In the genomic region with DNA sequence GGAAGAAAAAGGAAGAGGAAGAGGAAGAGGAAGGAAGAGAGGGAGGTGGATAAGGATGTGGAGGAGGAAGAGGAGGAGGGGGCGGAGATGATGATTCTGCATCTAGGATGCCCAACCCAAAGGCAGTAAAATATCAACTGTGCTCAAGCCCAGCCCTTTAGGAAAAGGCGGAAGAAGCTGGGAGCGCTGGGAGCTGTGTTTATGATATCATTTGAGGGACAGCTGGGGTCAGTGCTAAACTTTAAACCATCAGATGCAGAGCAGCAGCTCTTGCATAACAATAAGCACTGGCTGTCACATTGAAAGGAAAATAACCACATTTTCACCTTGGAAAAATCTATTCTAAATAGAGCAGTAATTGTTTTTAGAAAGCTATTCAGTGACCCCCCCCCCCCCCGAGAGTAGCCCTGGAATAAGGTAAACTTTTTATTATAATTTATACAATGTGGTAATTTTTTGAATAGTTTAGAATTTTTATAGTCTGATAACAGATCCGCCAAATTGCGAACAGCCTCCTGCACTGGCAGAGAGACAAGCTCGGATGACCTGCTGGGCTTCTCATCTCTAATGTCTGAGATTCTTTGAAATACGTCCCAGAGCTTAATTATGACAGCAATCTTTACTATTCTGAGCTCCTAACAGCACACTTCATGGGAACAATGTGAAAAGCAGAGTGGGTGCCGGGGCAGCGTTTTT, we compare ENCODE assay signal across 15 mouse cellular contexts.
A peak's percentile ranks its signal among the peaks of the same experiment; 100 is the strongest.
DNase-seq lines count a peak whose midpoint lies in the region; ATAC-seq lines count a peak whose summit lies in the region.
"Had no signal": no experiment of that assay in that cellular context is flagged by ENCODE, and none has a peak within 500 bp of the region (broad histone marks: within the 10 kb centered on the region; RNA-seq: fewer than 3 reads in every experiment).

No protein-coding gene starts in this region.

- 50% methylated on average over 10 of the region's 10 CpGs for WGBS in embryonic facial prominence, embryonic 14.5 days
- 74% methylated on average over 10 of the region's 10 CpGs for WGBS in embryonic facial prominence, embryonic 10.5 days
- 50% methylated on average over 10 of the region's 10 CpGs for WGBS in heart, embryonic 14.5 days
- 46% methylated on average over 10 of the region's 10 CpGs for WGBS in midbrain, embryonic 16.5 days
- 60% methylated on average over 10 of the region's 10 CpGs for WGBS in midbrain, embryonic 14.5 days

- peaks cover 3% of the 10 kb centered on the region; the same call in 1 of the 2 replicates for H3K4me1 ChIP-seq in embryonic facial prominence, embryonic 14.5 days (ENCODE audit: control insufficient read depth, insufficient read depth, low read length)
- H3K4me1 ChIP-seq in embryonic facial prominence, embryonic 10.5 days: peaks cover 24% of the 10 kb centered on the region
- H3K4me1 ChIP-seq in heart, embryonic 14.5 days (ENCODE audit: control insufficient read depth in 2 of 2, insufficient read depth in 2 of 2, low read length in 2 of 2): peaks cover 0 to 7% of the 10 kb centered on the region in 2 experiments
- peaks cover 3% of the 10 kb centered on the region; the same call in 1 of the 2 replicates for H3K4me1 ChIP-seq in midbrain, embryonic 16.5 days (ENCODE audit: control insufficient read depth, insufficient read depth, low read length)
- H3K4me1 ChIP-seq in midbrain, embryonic 14.5 days (ENCODE audit: control insufficient read depth, insufficient read depth, low read length): no peaks in the 10 kb centered on the region
- H3K4me1 ChIP-seq: liver, embryonic 13.5 days; megakaryocyte, embryonic 14.5 days had no signal

- no peaks in the 10 kb centered on the region for H3K27me3 ChIP-seq in embryonic facial prominence, embryonic 14.5 days (replicated peaks; ENCODE audit: control insufficient read depth, insufficient read depth, low read length)
- H3K27me3 ChIP-seq in embryonic facial prominence, embryonic 10.5 days (replicated peaks; ENCODE audit: low read depth, poor library complexity, severe bottlenecking): 0 out of 2 replicates have a peak, but pooled peaks cover 5% of the 10 kb centered on the region
- no peaks in the 10 kb centered on the region for H3K27me3 ChIP-seq in heart, embryonic 14.5 days (ENCODE audit: control insufficient read depth, insufficient read depth, low read length)
- H3K27me3 ChIP-seq in midbrain, embryonic 16.5 days (ENCODE audit: control insufficient read depth, insufficient read depth, low read depth, low read length): no peaks in the 10 kb centered on the region
- H3K27me3 ChIP-seq in midbrain, embryonic 14.5 days (ENCODE audit: control insufficient read depth, insufficient read depth, low read length): no peaks in the 10 kb centered on the region
- H3K27me3 ChIP-seq: embryonic facial prominence, embryonic 12.5 days; liver, embryonic 13.5 days; megakaryocyte, embryonic 14.5 days; neural tube, embryonic 13.5 days had no signal

- peak overlapping the region; percentile 37 for H3K4me2 ChIP-seq in embryonic facial prominence, embryonic 14.5 days (ENCODE audit: low read depth, low read length)
- H3K4me2 ChIP-seq in heart, embryonic 14.5 days (ENCODE audit: low read length): peak overlapping the region; percentile 66
- peak overlapping the region; percentile 23; the same call in 1 of the 2 replicates for H3K4me2 ChIP-seq in midbrain, embryonic 16.5 days (ENCODE audit: low read length)
- H3K4me2 ChIP-seq in midbrain, embryonic 14.5 days (ENCODE audit: low read length): no peak overlapping the region
- H3K4me2 ChIP-seq: embryonic facial prominence, embryonic 12.5 days; liver, embryonic 13.5 days; neural tube, embryonic 13.5 days had no signal

- ATAC-seq in embryonic facial prominence, embryonic 14.5 days (ENCODE audit: low read depth): 0 out of 2 replicates have a peak, but pooled peaks have one; percentile 47
- ATAC-seq in heart, embryonic 14.5 days (ENCODE audit: insufficient number of reproducible peaks, insufficient read depth, low FRiP score, low read depth): no peak
- ATAC-seq in midbrain, embryonic 16.5 days: no peak
- no peak for ATAC-seq in midbrain, embryonic 14.5 days (ENCODE audit: low FRiP score, low TSS enrichment)

- H3K36me3 ChIP-seq in embryonic facial prominence, embryonic 14.5 days (ENCODE audit: control insufficient read depth, insufficient read depth, low read length): no peaks in the 10 kb centered on the region
- H3K36me3 ChIP-seq in embryonic facial prominence, embryonic 10.5 days (replicated peaks): no peaks in the 10 kb centered on the region
- no peaks in the 10 kb centered on the region for H3K36me3 ChIP-seq in heart, embryonic 14.5 days (ENCODE audit: control insufficient read depth, insufficient read depth, low read length)
- H3K36me3 ChIP-seq in midbrain, embryonic 16.5 days (ENCODE audit: control insufficient read depth, insufficient read depth, low read length): no peaks in the 10 kb centered on the region
- H3K36me3 ChIP-seq in midbrain, embryonic 14.5 days (ENCODE audit: control insufficient read depth, insufficient read depth, low read length): no peaks in the 10 kb centered on the region
- H3K36me3 ChIP-seq: embryonic facial prominence, embryonic 12.5 days; G1E; liver, embryonic 13.5 days; neural tube, embryonic 13.5 days had no signal

- no peaks in the 10 kb centered on the region for H3K9me3 ChIP-seq in embryonic facial prominence, embryonic 14.5 days (ENCODE audit: control insufficient read depth, low read length)
- H3K9me3 ChIP-seq in embryonic facial prominence, embryonic 10.5 days: no peaks in the 10 kb centered on the region
- H3K9me3 ChIP-seq in heart, embryonic 14.5 days (ENCODE audit: control insufficient read depth, low read length): no peaks in the 10 kb centered on the region
- H3K9me3 ChIP-seq in midbrain, embryonic 16.5 days (replicated peaks; ENCODE audit: control insufficient read depth, low read length, poor library complexity, severe bottlenecking): no peaks in the 10 kb centered on the region
- no peaks in the 10 kb centered on the region for H3K9me3 ChIP-seq in midbrain, embryonic 14.5 days (ENCODE audit: control insufficient read depth, low read length)
- H3K9me3 ChIP-seq: embryonic facial prominence, embryonic 12.5 days; G1E; liver, embryonic 13.5 days; megakaryocyte, embryonic 14.5 days; neural tube, embryonic 13.5 days had no signal

- no peak overlapping the region for H3K4me3 ChIP-seq in embryonic facial prominence, embryonic 14.5 days (ENCODE audit: low read depth, low read length)
- no peak overlapping the region for H3K4me3 ChIP-seq in embryonic facial prominence, embryonic 10.5 days
- H3K4me3 ChIP-seq in heart, embryonic 14.5 days (ENCODE audit: control insufficient read depth in 1 of 2, insufficient read depth in 1 of 2, low read depth in 1 of 2, low read length in 2 of 2): peak overlapping the region; percentile 30 to 32
- H3K4me3 ChIP-seq in midbrain, embryonic 16.5 days (ENCODE audit: low read depth, low read length): no peak overlapping the region; the same call in 1 of the 2 replicates
- H3K4me3 ChIP-seq in midbrain, embryonic 14.5 days (replicated peaks; ENCODE audit: low read depth, low read length): no peak overlapping the region
- H3K4me3 ChIP-seq: embryonic facial prominence, embryonic 12.5 days; liver, embryonic 13.5 days; megakaryocyte, embryonic 14.5 days; neural tube, embryonic 13.5 days had no signal

- H3K9ac ChIP-seq in embryonic facial prominence, embryonic 14.5 days (ENCODE audit: low read depth, low read length): 0 out of 2 replicates have a peak overlapping the region, but pooled peaks have one; percentile 22
- peak overlapping the region; percentile 57 for H3K9ac ChIP-seq in heart, embryonic 14.5 days (ENCODE audit: low read length)
- no peak overlapping the region for H3K9ac ChIP-seq in midbrain, embryonic 16.5 days (ENCODE audit: low read depth, low read length)
- H3K9ac ChIP-seq in midbrain, embryonic 14.5 days (replicated peaks; ENCODE audit: low read length): no peak overlapping the region
- H3K9ac ChIP-seq: embryonic facial prominence, embryonic 12.5 days; liver, embryonic 13.5 days; neural tube, embryonic 13.5 days had no signal

- H3K27ac ChIP-seq in embryonic facial prominence, embryonic 14.5 days (replicated peaks; ENCODE audit: low read depth, low read length): no peak overlapping the region
- no peak overlapping the region for H3K27ac ChIP-seq in embryonic facial prominence, embryonic 10.5 days (replicated peaks)
- H3K27ac ChIP-seq in heart, embryonic 14.5 days (replicated peaks in 1 of 2; ENCODE audit: control insufficient read depth in 1 of 2, insufficient read depth in 1 of 2, low read depth in 2 of 2, low read length in 2 of 2): peak overlapping the region in 1 of 2 experiments; percentile 42; a peak in 1 of 4 replicates
- no peak overlapping the region for H3K27ac ChIP-seq in midbrain, embryonic 16.5 days (ENCODE audit: low read length)
- H3K27ac ChIP-seq in midbrain, embryonic 14.5 days (replicated peaks; ENCODE audit: low read depth, low read length): no peak overlapping the region
- H3K27ac ChIP-seq: embryonic facial prominence, embryonic 12.5 days; liver, embryonic 13.5 days; neural tube, embryonic 13.5 days had no signal

- DNase-seq in embryonic facial prominence, embryonic 14.5 days (ENCODE audit: low spot score): no peak
- no peak for DNase-seq in embryonic facial prominence, embryonic 10.5 days (ENCODE audit: low spot score)
- no peak for DNase-seq in heart, adult 8-10 months (ENCODE audit: low spot score)
- no peak for DNase-seq in midbrain, embryonic 14.5 days
- no peak for DNase-seq in frontal cortex, adult 2 months (ENCODE audit: extremely low spot score in 1 of 2, low spot score in 1 of 2)
- DNase-seq in layer of hippocampus, postnatal 25 days (ENCODE audit: extremely low spot score in 1 of 2, low spot score in 1 of 2): no peak
- DNase-seq: cerebellum, adult 18-20 months; liver, embryonic 13.5 days; thymus, adult 2 months had no signal

Comparison
In these comparisons a context has a peak if more than half of its experiments do, and no peak if none do; other contexts are left out.
1. H3K4me3 ChIP-seq: peak in heart, embryonic 14.5 days (2 of 2); none in embryonic facial prominence, embryonic 14.5 days (single experiment), embryonic facial prominence, embryonic 10.5 days (single experiment), midbrain, embryonic 16.5 days (single experiment) and midbrain, embryonic 14.5 days (single experiment).
2. H3K9ac ChIP-seq: peak in embryonic facial prominence, embryonic 14.5 days (single experiment) and heart, embryonic 14.5 days (single experiment); none in midbrain, embryonic 16.5 days (single experiment) and midbrain, embryonic 14.5 days (single experiment).